Mouse (Mus musculus): Measurements from ENCODE around the gene Numbl. TPM values are rescaled to one million over a fixed set of nuclear protein-coding genes. Genes with fewer than 3 reads are reported as not detected.

Numbl gene
- polyA plus RNA-seq, 1 experiment from 2014 or later: 12.6 TPM

GRCm38 (mm10) chr7:27290555-27290954 is 32.3 kb downstream of the Numbl start:
- no peak overlapping the region for H3K27ac ChIP-seq
- TF ChIP-seq CTCF (IDR thresholded peaks at IDR 0.05; ENCODE audit: low read depth): no peak
- H3K9me3 ChIP-seq (replicated peaks; ENCODE audit: low read length): no peaks in the 10 kb centered on the region; the same call in 1 of the 2 replicates
- DNase-seq (ENCODE audit: low spot score) (no peak), ATAC-seq (replicated peaks; ENCODE audit: low FRiP score, low read depth) (no peak)
- H3K4me3 ChIP-seq (replicated peaks; ENCODE audit: low read depth, low read length): no peak overlapping the region
- no peak overlapping the region for H3K4me2 ChIP-seq (ENCODE audit: low read length)
- no peaks in the 10 kb centered on the region for H3K36me3 ChIP-seq (ENCODE audit: insufficient read depth, low read length)
- H3K27me3 ChIP-seq (ENCODE audit: insufficient read depth, low read length): no peaks in the 10 kb centered on the region
- WGBS: 79% methylated on average over 2 of the region's 2 CpGs
- H3K4me1 ChIP-seq (replicated peaks; ENCODE audit: insufficient read depth, low read length): no peaks in the 10 kb centered on the region
- H3K9ac ChIP-seq (ENCODE audit: low read depth, low read length): no peak overlapping the region

GRCm38 (mm10) chr7:27291795-27292466 is 33.7 kb downstream of the Numbl start:
- no peak for DNase-seq (ENCODE audit: low spot score)
- Histone ChIP-seq H3K27ac (no peak overlapping the region), H3K27me3 (ENCODE audit: insufficient read depth, low read length) (no peaks in the 10 kb centered on the region), H3K36me3 (ENCODE audit: insufficient read depth, low read length) (no peaks in the 10 kb centered on the region), H3K9me3 (replicated peaks; ENCODE audit: low read length) (no peaks in the 10 kb centered on the region; the same call in 1 of the 2 replicates), H3K9ac (ENCODE audit: low read depth, low read length) (no peak overlapping the region), H3K4me3 (replicated peaks; ENCODE audit: low read depth, low read length) (no peak overlapping the region), H3K4me1 (replicated peaks; ENCODE audit: insufficient read depth, low read length) (no peaks in the 10 kb centered on the region), H3K4me2 (ENCODE audit: low read length) (no peak overlapping the region)
- 45% methylated on average over 12 of the region's 12 CpGs for WGBS
- TF ChIP-seq CTCF (IDR thresholded peaks at IDR 0.05; ENCODE audit: low read depth): no peak
- no peak; the same call in 1 of the 2 replicates for ATAC-seq (replicated peaks; ENCODE audit: low FRiP score, low read depth)

- Histone ChIP-seq H3K4me3 (replicated peaks; ENCODE audit: low read depth, low read length) (no peak overlapping the region), H3K9ac (ENCODE audit: low read depth, low read length) (no peak overlapping the region), H3K27me3 (ENCODE audit: insufficient read depth, low read length) (no peaks in the 10 kb centered on the region), H3K9me3 (replicated peaks; ENCODE audit: low read length) (no peaks in the 10 kb centered on the region), H3K4me1 (replicated peaks; ENCODE audit: insufficient read depth, low read length) (no peaks in the 10 kb centered on the region), H3K27ac (no peak overlapping the region), H3K36me3 (ENCODE audit: insufficient read depth, low read length) (no peaks in the 10 kb centered on the region), H3K4me2 (ENCODE audit: low read length) (no peak overlapping the region)
- TF ChIP-seq CTCF (IDR thresholded peaks at IDR 0.05; ENCODE audit: low read depth): no peak
- WGBS: 58% methylated on average over 4 of the region's 4 CpGs
- DNase-seq (ENCODE audit: low spot score) (no peak), ATAC-seq (replicated peaks; ENCODE audit: low FRiP score, low read depth) (no peak)
Observed at GRCm38 (mm10) chr7:27295956-27296355, 37.7 kb downstream of the Numbl start.

- Histone ChIP-seq H3K4me1 (replicated peaks; ENCODE audit: insufficient read depth, low read length) (no peaks in the 10 kb centered on the region), H3K9ac (ENCODE audit: low read depth, low read length) (no peak overlapping the region), H3K4me2 (ENCODE audit: low read length) (no peak overlapping the region), H3K4me3 (replicated peaks; ENCODE audit: low read depth, low read length) (no peak overlapping the region), H3K27me3 (ENCODE audit: insufficient read depth, low read length) (no peaks in the 10 kb centered on the region), H3K27ac (no peak overlapping the region), H3K9me3 (replicated peaks; ENCODE audit: low read length) (no peaks in the 10 kb centered on the region), H3K36me3 (ENCODE audit: insufficient read depth, low read length) (no peaks in the 10 kb centered on the region)
- no peak for TF ChIP-seq CTCF (IDR thresholded peaks at IDR 0.05; ENCODE audit: low read depth)
- ATAC-seq (replicated peaks; ENCODE audit: low FRiP score, low read depth) (no peak), DNase-seq (ENCODE audit: low spot score) (no peak)
- 97% methylated on average over 4 of the region's 4 CpGs for WGBS
Observed at GRCm38 (mm10) chr7:27296518-27296917, 38.3 kb downstream of the Numbl start.

GRCm38 (mm10) chr7:27298033-27298610 is 39.9 kb downstream of the Numbl start:
- no peak overlapping the region for H3K9ac ChIP-seq (ENCODE audit: low read depth, low read length)
- no peak overlapping the region for H3K4me2 ChIP-seq (ENCODE audit: low read length)
- no peak for ATAC-seq (replicated peaks; ENCODE audit: low FRiP score, low read depth)
- no peaks in the 10 kb centered on the region for H3K27me3 ChIP-seq (ENCODE audit: insufficient read depth, low read length)
- H3K4me1 ChIP-seq (replicated peaks; ENCODE audit: insufficient read depth, low read length): no peaks in the 10 kb centered on the region
- no peak overlapping the region for H3K4me3 ChIP-seq (replicated peaks; ENCODE audit: low read depth, low read length)
- TF ChIP-seq CTCF (IDR thresholded peaks at IDR 0.05; ENCODE audit: low read depth): no peak
- H3K36me3 ChIP-seq (ENCODE audit: insufficient read depth, low read length): no peaks in the 10 kb centered on the region
- WGBS: 63% methylated on average over 16 of the region's 16 CpGs
- H3K9me3 ChIP-seq (replicated peaks; ENCODE audit: low read length): no peaks in the 10 kb centered on the region
- DNase-seq (ENCODE audit: low spot score): no peak
- no peak overlapping the region for H3K27ac ChIP-seq

- Histone ChIP-seq H3K4me3 (replicated peaks; ENCODE audit: low read depth, low read length) (no peak overlapping the region), H3K36me3 (ENCODE audit: insufficient read depth, low read length) (no peaks in the 10 kb centered on the region), H3K4me1 (replicated peaks; ENCODE audit: insufficient read depth, low read length) (no peaks in the 10 kb centered on the region), H3K4me2 (ENCODE audit: low read length) (no peak overlapping the region), H3K27me3 (ENCODE audit: insufficient read depth, low read length) (no peaks in the 10 kb centered on the region), H3K9me3 (replicated peaks; ENCODE audit: low read length) (no peaks in the 10 kb centered on the region), H3K27ac (no peak overlapping the region), H3K9ac (ENCODE audit: low read depth, low read length) (no peak overlapping the region)
- 76% methylated on average over 6 of the region's 6 CpGs for WGBS
- no peak for TF ChIP-seq CTCF (IDR thresholded peaks at IDR 0.05; ENCODE audit: low read depth)
- no peak for ATAC-seq (replicated peaks; ENCODE audit: low FRiP score, low read depth)
- DNase-seq (ENCODE audit: low spot score): no peak
Observed at GRCm38 (mm10) chr7:27298816-27299215, 40.6 kb downstream of the Numbl start.

Measured in kidney, postnatal 0 days (tissue).